Comparison of ENCODE assay signal across 12 mouse cellular contexts in the genomic region with DNA sequence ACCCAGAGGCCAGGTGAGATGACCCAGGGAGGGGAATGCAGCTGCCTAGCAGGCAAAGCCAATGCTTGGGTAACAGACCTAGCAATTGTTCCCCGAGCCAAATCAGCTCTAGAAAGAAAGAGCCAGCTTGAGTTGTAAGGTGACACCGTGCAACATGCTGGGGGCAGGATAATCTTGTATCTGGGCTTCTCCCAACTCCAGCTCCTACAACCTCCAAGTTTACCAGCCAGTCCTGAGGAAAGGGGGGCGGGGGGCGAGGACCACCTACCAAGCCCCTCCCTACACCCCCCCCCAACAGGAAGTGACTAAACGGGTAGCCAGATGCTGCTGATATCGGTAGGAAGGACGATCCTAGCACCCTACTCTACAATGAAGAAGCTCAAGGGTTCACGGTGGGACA. TPM values are rescaled to one million over a fixed set of nuclear protein-coding genes. Genes with fewer than 3 reads are reported as not detected.
DNase-seq lines count a peak whose midpoint lies in the region; ATAC-seq and TF ChIP-seq lines count a peak whose summit lies in the region.
"Had no signal": no experiment of that assay in that cellular context is flagged by ENCODE, and none has a peak within 500 bp of the region (broad histone marks: within the 10 kb centered on the region; RNA-seq: fewer than 3 reads in every experiment).

No protein-coding gene starts in this region.

- DNase-seq in kidney, postnatal 0 days (ENCODE audit: low spot score), result peak; percentile 34
- DNase-seq in kidney, adult 18-20 months, result no peak
- peak; percentile 34 for DNase-seq in MN1 (ENCODE audit: low spot score)
- DNase-seq in embryonic facial prominence, embryonic 10.5 days (ENCODE audit: low spot score), result peak; percentile 69
- DNase-seq in neural tube, embryonic 11.5 days (ENCODE audit: low spot score), result peak; percentile 38
- no peak for DNase-seq in thymus, adult 18-20 months
- no peak for DNase-seq in gastrocnemius, adult 2 months
- DNase-seq: cerebellum, adult 2 months; gastrocnemius, postnatal 36 days; liver, embryonic 13.5 days had no signal

- no peak overlapping the region for H3K9ac ChIP-seq in kidney, postnatal 0 days (ENCODE audit: low read depth, low read length)
- H3K9ac ChIP-seq in neural tube, embryonic 11.5 days (ENCODE audit: low read length), result no peak overlapping the region
- H3K9ac ChIP-seq: liver, embryonic 13.5 days; midbrain, embryonic 12.5 days had no signal

- ATAC-seq in kidney, postnatal 0 days (replicated peaks; ENCODE audit: low FRiP score, low read depth), result no peak
- no peak for ATAC-seq in neural tube, embryonic 11.5 days (ENCODE audit: insufficient read depth, low FRiP score, low TSS enrichment)
- ATAC-seq in megakaryocyte-erythroid progenitor cell, adult 5-6 weeks (replicated peaks; ENCODE audit: low FRiP score, low TSS enrichment, poor library complexity, severe bottlenecking), result no peak

- no peaks in the 10 kb centered on the region for H3K36me3 ChIP-seq in kidney, postnatal 0 days (ENCODE audit: insufficient read depth, low read length)
- H3K36me3 ChIP-seq in embryonic facial prominence, embryonic 10.5 days (replicated peaks), result no peaks in the 10 kb centered on the region
- H3K36me3 ChIP-seq in neural tube, embryonic 11.5 days (ENCODE audit: control insufficient read depth, insufficient read depth, low read length), result no peaks in the 10 kb centered on the region
- H3K36me3 ChIP-seq: liver, embryonic 13.5 days; midbrain, embryonic 12.5 days had no signal

- no peak for TF ChIP-seq CTCF in kidney, postnatal 0 days (IDR thresholded peaks at IDR 0.05; ENCODE audit: low read depth)
- TF ChIP-seq CTCF in gastrocnemius, adult 2 months (IDR thresholded peaks at IDR 0.05), result no peak

- 7% methylated on average over 8 of the region's 8 CpGs for WGBS in kidney, postnatal 0 days
- WGBS in embryonic facial prominence, embryonic 10.5 days, result 4% methylated on average over 8 of the region's 8 CpGs
- 8% methylated on average over 7 of the region's 8 CpGs for WGBS in neural tube, embryonic 11.5 days

- intact Hi-C loops in gastrocnemius, adult 2 months (cut with DNase I), result no loop called here

- no peak overlapping the region for H3K4me3 ChIP-seq in kidney, postnatal 0 days (replicated peaks; ENCODE audit: low read depth, low read length)
- peak overlapping the region; percentile 39 for H3K4me3 ChIP-seq in embryonic facial prominence, embryonic 10.5 days
- H3K4me3 ChIP-seq in neural tube, embryonic 11.5 days (ENCODE audit: low read depth, low read length), result no peak overlapping the region
- no peak overlapping the region for H3K4me3 ChIP-seq in gastrocnemius, adult 2 months
- H3K4me3 ChIP-seq: liver, embryonic 13.5 days; midbrain, embryonic 12.5 days had no signal

- no peaks in the 10 kb centered on the region for H3K9me3 ChIP-seq in kidney, postnatal 0 days (replicated peaks; ENCODE audit: low read length)
- no peaks in the 10 kb centered on the region for H3K9me3 ChIP-seq in embryonic facial prominence, embryonic 10.5 days
- H3K9me3 ChIP-seq in neural tube, embryonic 11.5 days (ENCODE audit: control insufficient read depth, low read length), result no peaks in the 10 kb centered on the region
- H3K9me3 ChIP-seq: liver, embryonic 13.5 days; midbrain, embryonic 12.5 days had no signal

- H3K4me2 ChIP-seq in kidney, postnatal 0 days (ENCODE audit: low read length), result peak overlapping the region; percentile 18; the same call in 1 of the 2 replicates
- no peak overlapping the region for H3K4me2 ChIP-seq in neural tube, embryonic 11.5 days (ENCODE audit: low read depth)
- H3K4me2 ChIP-seq: liver, embryonic 13.5 days; midbrain, embryonic 12.5 days had no signal

- no peaks in the 10 kb centered on the region for H3K27me3 ChIP-seq in kidney, postnatal 0 days (ENCODE audit: insufficient read depth, low read length)
- H3K27me3 ChIP-seq in embryonic facial prominence, embryonic 10.5 days (replicated peaks; ENCODE audit: low read depth, poor library complexity, severe bottlenecking), result peaks cover 18% of the 10 kb centered on the region
- H3K27me3 ChIP-seq in neural tube, embryonic 11.5 days (ENCODE audit: control insufficient read depth, insufficient read depth, low read length), result no peaks in the 10 kb centered on the region

- no peak overlapping the region for H3K27ac ChIP-seq in kidney, postnatal 0 days
- peak overlapping the region; percentile 30 for H3K27ac ChIP-seq in embryonic facial prominence, embryonic 10.5 days (replicated peaks)
- H3K27ac ChIP-seq in neural tube, embryonic 11.5 days (ENCODE audit: low read depth, low read length), result 0 out of 2 replicates have a peak overlapping the region, but pooled peaks have one; percentile 23
- no peak overlapping the region for H3K27ac ChIP-seq in gastrocnemius, adult 2 months
- H3K27ac ChIP-seq: liver, embryonic 13.5 days; midbrain, embryonic 12.5 days had no signal

- peaks cover 5% of the 10 kb centered on the region; the same call in 1 of the 2 replicates for H3K4me1 ChIP-seq in kidney, postnatal 0 days (replicated peaks; ENCODE audit: insufficient read depth, low read length)
- H3K4me1 ChIP-seq in embryonic facial prominence, embryonic 10.5 days, result peaks cover 59% of the 10 kb centered on the region
- H3K4me1 ChIP-seq in neural tube, embryonic 11.5 days (ENCODE audit: control insufficient read depth, insufficient read depth, low read length), result peaks cover 11% of the 10 kb centered on the region

RNA-seq across cellular contexts. Expression of gene Mgat3, which starts 2.2 kb away (rescaled TPM):
- polyA plus RNA-seq in kidney, postnatal 0 days (2015; fragmentation: Nextera tagmentation; extraction: Ambion mirVana), result 6.7 and 7.4 TPM in 2 replicates
- 6.3 and 7.6 TPM in 2 replicates for polyA plus RNA-seq in embryonic facial prominence, embryonic 10.5 days (2016; fragmentation: Nextera tagmentation; extraction: Ambion mirVana)
- 11.6 and 12.3 TPM in 2 replicates for polyA plus RNA-seq in neural tube, embryonic 11.5 days (2014; fragmentation: Nextera tagmentation; extraction: Ambion mirVana)
- not detected in 2 replicates for total RNA-seq in megakaryocyte-erythroid progenitor cell, adult 5-6 weeks (2014; fragmentation: Nextera tagmentation)
- not detected in 2 replicates for total RNA-seq in megakaryocyte-erythroid progenitor cell, adult 5-6 weeks (2017)
- total RNA-seq in gastrocnemius, adult 2 months (2021), result under 1 TPM; 0.61 to 0.78 TPM

RNA-seq across cellular contexts. Expression of gene Tab1, which starts 38.4 kb away (rescaled TPM):
- polyA plus RNA-seq in kidney, postnatal 0 days (2015; fragmentation: Nextera tagmentation; extraction: Ambion mirVana), result 27.7 and 31.8 TPM in 2 replicates
- 43.3 and 45.3 TPM in 2 replicates for polyA plus RNA-seq in embryonic facial prominence, embryonic 10.5 days (2016; fragmentation: Nextera tagmentation; extraction: Ambion mirVana)
- polyA plus RNA-seq in neural tube, embryonic 11.5 days (2014; fragmentation: Nextera tagmentation; extraction: Ambion mirVana), result 35.7 and 36.0 TPM in 2 replicates
- total RNA-seq in megakaryocyte-erythroid progenitor cell, adult 5-6 weeks (2014; fragmentation: Nextera tagmentation), result 34.4 and 68.3 TPM in 2 replicates
- total RNA-seq in megakaryocyte-erythroid progenitor cell, adult 5-6 weeks (2017), result 13.8 and 20.4 TPM in 2 replicates
- 10 to 100 TPM; 13.0 to 16.1 TPM for total RNA-seq in gastrocnemius, adult 2 months (2021)

Comparison
In these comparisons a context has a peak if more than half of its experiments do, and no peak if none do; other contexts are left out.
1. DNase-seq: peak in kidney, postnatal 0 days (single experiment), MN1 (single experiment), embryonic facial prominence, embryonic 10.5 days (single experiment) and neural tube, embryonic 11.5 days (single experiment); none in kidney, adult 18-20 months (single experiment), thymus, adult 18-20 months (0 of 2) and gastrocnemius, adult 2 months (single experiment).
2. H3K27ac ChIP-seq: peak in embryonic facial prominence, embryonic 10.5 days (single experiment) and neural tube, embryonic 11.5 days (single experiment); none in kidney, postnatal 0 days (single experiment) and gastrocnemius, adult 2 months (single experiment).